Mouse (Mus musculus): ENCODE results near the gene Vps37c.

GRCm38 (mm10) chr19:10757125-10757524 lies 68.6 kb downstream of the Vps37c start:
- no peak for TF ChIP-seq CTCF (IDR thresholded peaks at IDR 0.05; ENCODE audit: control insufficient read depth, insufficient read depth, insufficient replicate concordance, low read depth, low read length)
- no peak for TF ChIP-seq POLR2A (IDR thresholded peaks at IDR 0.05; ENCODE audit: control insufficient read depth, low read depth, low read length)
